Mouse (Mus musculus) cerebellum, adult 2 months (tissue): Measurements from ENCODE around the gene Man2a1.

ENCODE experiments used
- CTCF ChIP-seq: fragments of 200-500 bp; IDR thresholded peaks from 2 replicates; pipeline ENCODE4 v1.5.1; 2011; ENCODE audit warnings: low read depth, mild to moderate bottlenecking, control low read depth, low read length, moderate library complexity, borderline replicate concordance; ENCODE audit not compliant: insufficient read depth
- POLR2A ChIP-seq: fragments of 200-500 bp; IDR thresholded peaks from 2 replicates; pipeline ENCODE4 v1.6.1; 2011; ENCODE audit warnings: low read length, control low read depth, borderline replicate concordance; ENCODE audit not compliant: insufficient read depth

DNA sequence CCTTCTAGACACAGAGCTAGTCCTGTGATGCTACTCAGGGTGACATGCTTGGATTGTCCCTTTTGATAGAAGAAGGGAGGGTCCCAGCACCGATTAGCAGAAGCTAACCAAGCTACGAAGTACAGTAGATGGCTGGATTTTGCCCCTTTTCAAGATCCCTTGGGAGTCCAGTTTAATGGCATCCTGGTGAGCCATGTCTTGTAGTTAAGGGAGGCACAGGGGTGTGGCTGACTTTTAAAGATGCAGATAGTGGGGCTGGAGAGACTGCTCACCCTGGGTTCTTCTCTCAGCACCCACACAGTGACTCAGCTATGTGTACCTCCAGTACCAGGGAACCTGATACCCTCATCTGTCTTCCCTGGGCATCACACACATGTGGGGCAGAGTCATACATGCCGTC, 20.1 kb downstream of the Man2a1 start:
- TF ChIP-seq POLR2A: no peak
- no peak for TF ChIP-seq CTCF
